Mouse (Mus musculus) heart, postnatal 0 days (tissue): Measurements from ENCODE around the gene Cxxc4.

Experiments
- CTCF ChIP-seq: IDR thresholded peaks from 2 replicates; pipeline ENCODE4 v1.5.1; 2016; ENCODE audit warnings: antibody characterized with exemption, control low read depth, low read depth
- EP300 ChIP-seq: IDR thresholded peaks from 2 replicates; pipeline ENCODE4 v1.6.1; 2016; ENCODE audit warnings: antibody characterized with exemption, low read depth

DNA sequence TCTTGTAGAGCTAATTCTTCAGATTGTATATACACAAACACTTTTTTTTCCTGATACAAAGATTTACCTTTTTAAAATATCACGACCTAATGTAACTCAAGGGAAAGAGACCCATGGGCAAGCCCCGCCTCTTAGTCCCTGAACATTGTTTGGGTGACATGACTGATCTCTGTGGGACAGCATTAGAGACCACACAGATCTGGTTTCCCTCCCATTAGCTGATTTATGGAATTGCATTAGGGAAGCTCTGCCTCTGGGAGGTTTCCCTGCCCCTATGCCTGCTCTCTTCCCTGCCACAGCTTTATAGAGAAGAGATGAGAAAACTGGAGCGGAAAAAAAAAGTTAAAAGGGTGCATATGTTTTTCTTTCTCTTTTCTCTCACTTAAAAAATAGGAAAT, 7.6 kb downstream of the Cxxc4 start:
- TF ChIP-seq CTCF (no peak), EP300 (no peak)
